Mouse (Mus musculus) G1E (cell line): ENCODE results near the gene Lamb2. TPM values are rescaled to one million over a fixed set of nuclear protein-coding genes. Genes with fewer than 3 reads are reported as not detected.
A peak's percentile ranks its signal among the peaks of the same experiment; 100 is the strongest.

Experiments
- ATAC-seq: 2 replicates; pipeline ENCODE4 v1.8.0; 2016; ENCODE audit warnings: mild to moderate bottlenecking; ENCODE audit not compliant: insufficient number of reproducible peaks, poor library complexity, low FRiP score, severe bottlenecking; ENCODE audit errors: extremely low read depth
- DNase-seq: peaks from one replicate; pipeline ENCODE4 v3.0.0; 2012; ENCODE audit warnings: low spot score
- H3K27me3 ChIP-seq: 2 replicates; pipeline ENCODE4 v1.6.1; 2012; ENCODE audit warnings: mild to moderate bottlenecking, low read length, inconsistent platforms; ENCODE audit not compliant: insufficient read depth
- H3K36me3 ChIP-seq: replicated peaks from 2 replicates; pipeline ENCODE3; 2012; ENCODE audit warnings: mild to moderate bottlenecking, inconsistent platforms
- H3K4me1 ChIP-seq: 2 replicates; pipeline ENCODE4 v1.6.1; 2012; ENCODE audit warnings: low read depth, low read length, inconsistent platforms, mixed read lengths; ENCODE audit not compliant: insufficient read depth
- H3K4me3 ChIP-seq: 2 replicates; pipeline ENCODE4 v1.5.1; 2012; ENCODE audit warnings: low read depth, mild to moderate bottlenecking, inconsistent platforms, low read length, moderate library complexity, mixed read lengths
- H3K9me3 ChIP-seq: replicated peaks from 2 replicates; pipeline ENCODE4 v1.6.1; 2012; ENCODE audit warnings: inconsistent platforms
- CTCF ChIP-seq: IDR thresholded peaks from 2 replicates; pipeline ENCODE4 v1.5.1; 2012; ENCODE audit warnings: low read depth, low read length, inconsistent platforms, mixed read lengths
- GATA1 ChIP-seq: IDR thresholded peaks from 2 replicates; pipeline ENCODE4 v1.6.1; 2012; ENCODE audit warnings: borderline replicate concordance, low read length, inconsistent platforms, mixed read lengths
- GATA2 ChIP-seq: IDR thresholded peaks from 2 replicates; pipeline ENCODE4 v1.6.1; 2012; ENCODE audit warnings: low read depth, low read length, inconsistent platforms, borderline replicate concordance
- POLR2AphosphoS5 ChIP-seq: IDR thresholded peaks from 2 replicates; pipeline ENCODE4 v1.6.1; 2012; ENCODE audit warnings: low read depth, low read length, inconsistent platforms; ENCODE audit not compliant: insufficient replicate concordance
- TAL1 ChIP-seq: conservative IDR thresholded peaks from 2 replicates; pipeline ENCODE4 v1.6.1; 2012; ENCODE audit warnings: low read depth, low read length, inconsistent platforms, mixed read lengths
- polyA plus RNA-seq: library from polyadenylated mRNA; stranded (reverse); fragments of >175 nt; gene quantifications from 2 replicates; pipeline ENCODE4 v1.2.3, GENCODE M21; 2012
- total RNA-seq, 2 experiments: library from RNA; stranded (forward) in 1 of 2; stranded (reverse) in 1 of 2; fragments of 200-1000 nt in 1 of 2; fragments of >200 nt in 1 of 2; fragmentation: Nextera tagmentation in 1 of 2; gene quantifications; 2 replicates each; pipeline ENCODE4 v1.2.3; 2014 to 2017

Gene Lamb2
- total and polyA plus RNA-seq, 3 experiments, result 0.07 to 0.15 (median 0.11) TPM

GRCm38 (mm10) chr9:108494146-108494825 lies 14.8 kb downstream of the Lamb2 start:
- Histone ChIP-seq H3K36me3 (peaks cover 75% of the 10 kb centered on the region), H3K4me3 (no peak overlapping the region), H3K4me1 (peaks cover 51% of the 10 kb centered on the region), H3K27me3 (no peaks in the 10 kb centered on the region), H3K9me3 (no peaks in the 10 kb centered on the region)
- no peak for TF ChIP-seq GATA2
- no peak for TF ChIP-seq POLR2AphosphoS5
- TF ChIP-seq TAL1, result no peak
- no peak for TF ChIP-seq GATA1
- no peak for TF ChIP-seq CTCF
- ATAC-seq (no peak), DNase-seq (no peak)

- no peak for TF ChIP-seq TAL1
- no peak for TF ChIP-seq GATA1
- no peak for TF ChIP-seq POLR2AphosphoS5
- TF ChIP-seq CTCF, result no peak
- TF ChIP-seq GATA2, result no peak
- H3K9me3 ChIP-seq, result no peaks in the 10 kb centered on the region
These were observed 15.4 kb downstream of the Lamb2 start for GRCm38 (mm10) chr9:108494905-108495304.

DNA sequence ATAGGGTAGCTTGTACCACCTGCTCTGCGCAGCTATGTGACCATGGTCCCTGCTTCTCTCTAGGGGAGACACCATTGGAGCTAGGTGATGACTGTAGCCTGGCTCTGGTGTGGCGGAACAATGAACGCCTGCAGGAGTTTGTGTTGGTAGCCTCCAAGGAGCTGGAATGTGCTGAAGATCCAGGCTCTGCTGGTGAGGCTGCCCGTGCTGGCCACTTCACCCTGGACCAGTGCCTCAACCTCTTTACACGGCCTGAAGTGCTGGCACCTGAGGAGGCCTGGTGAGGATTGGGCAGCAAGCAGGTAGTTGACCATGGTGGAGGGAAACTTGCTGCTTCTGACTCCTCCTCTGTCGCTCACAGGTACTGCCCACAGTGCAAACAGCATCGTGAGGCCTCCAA lies 19.7 kb downstream of the Lamb2 start:
- no peak for TF ChIP-seq POLR2AphosphoS5
- no peak for TF ChIP-seq GATA1
- TF ChIP-seq TAL1, result no peak
- TF ChIP-seq CTCF, result no peak
- TF ChIP-seq GATA2, result no peak

More at GRCm38 (mm10) chr9:108494905-108495304, 15.4 kb downstream of the Lamb2 start:
- no peak for ATAC-seq
- Histone ChIP-seq H3K27me3 (no peaks in the 10 kb centered on the region), H3K36me3 (peaks cover 81% of the 10 kb centered on the region), H3K4me3 (no peak overlapping the region), H3K4me1 (peaks cover 50% of the 10 kb centered on the region)
- no peak for DNase-seq

GRCm38 (mm10) chr9:108499943-108500342 lies 20.4 kb downstream of the Lamb2 start:
- no peaks in the 10 kb centered on the region for H3K9me3 ChIP-seq
- no peak for DNase-seq
- H3K27me3 ChIP-seq, result no peaks in the 10 kb centered on the region
- no peak for ATAC-seq
- TF ChIP-seq GATA1 (no peak), GATA2 (no peak), TAL1 (no peak)
- peaks cover 28% of the 10 kb centered on the region for H3K4me1 ChIP-seq
- H3K36me3 ChIP-seq, result peaks cover 95% of the 10 kb centered on the region
- no peak overlapping the region for H3K4me3 ChIP-seq

More for the DNA sequence above, 19.7 kb downstream of the Lamb2 start:
- Histone ChIP-seq H3K27me3 (no peaks in the 10 kb centered on the region), H3K36me3 (peaks cover 96% of the 10 kb centered on the region), H3K4me1 (peaks cover 31% of the 10 kb centered on the region), H3K9me3 (no peaks in the 10 kb centered on the region), H3K4me3 (no peak overlapping the region)
- no peak for ATAC-seq
- no peak for DNase-seq

DNA sequence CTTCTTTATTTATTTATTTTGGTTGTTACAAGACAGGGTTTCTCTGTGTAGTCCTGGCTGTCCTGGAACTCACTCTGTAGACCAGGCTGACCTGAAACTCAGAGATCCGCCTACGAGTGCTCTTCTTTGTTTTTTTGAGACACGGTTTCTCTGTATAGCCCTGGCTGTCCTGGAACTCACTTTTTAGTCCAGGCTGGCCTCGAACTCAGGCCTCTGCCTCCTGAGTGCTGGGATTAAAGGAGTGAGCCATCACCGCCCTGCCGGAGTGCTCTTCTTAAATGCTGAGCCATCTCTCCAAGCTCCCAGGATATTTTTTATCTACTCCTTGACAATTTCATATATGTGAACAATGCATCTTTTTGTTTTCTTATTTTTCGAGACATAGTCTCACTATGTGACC lies 27.4 kb downstream of the Lamb2 start:
- H3K27me3 ChIP-seq, result no peaks in the 10 kb centered on the region
- no peak overlapping the region for H3K4me3 ChIP-seq
- ATAC-seq (no peak), DNase-seq (no peak)
- H3K4me1 ChIP-seq, result peaks cover 24% of the 10 kb centered on the region
- no peak for TF ChIP-seq CTCF
- TF ChIP-seq TAL1, result no peak
- H3K36me3 ChIP-seq, result peaks cover 59% of the 10 kb centered on the region
- H3K9me3 ChIP-seq, result no peaks in the 10 kb centered on the region

DNA sequence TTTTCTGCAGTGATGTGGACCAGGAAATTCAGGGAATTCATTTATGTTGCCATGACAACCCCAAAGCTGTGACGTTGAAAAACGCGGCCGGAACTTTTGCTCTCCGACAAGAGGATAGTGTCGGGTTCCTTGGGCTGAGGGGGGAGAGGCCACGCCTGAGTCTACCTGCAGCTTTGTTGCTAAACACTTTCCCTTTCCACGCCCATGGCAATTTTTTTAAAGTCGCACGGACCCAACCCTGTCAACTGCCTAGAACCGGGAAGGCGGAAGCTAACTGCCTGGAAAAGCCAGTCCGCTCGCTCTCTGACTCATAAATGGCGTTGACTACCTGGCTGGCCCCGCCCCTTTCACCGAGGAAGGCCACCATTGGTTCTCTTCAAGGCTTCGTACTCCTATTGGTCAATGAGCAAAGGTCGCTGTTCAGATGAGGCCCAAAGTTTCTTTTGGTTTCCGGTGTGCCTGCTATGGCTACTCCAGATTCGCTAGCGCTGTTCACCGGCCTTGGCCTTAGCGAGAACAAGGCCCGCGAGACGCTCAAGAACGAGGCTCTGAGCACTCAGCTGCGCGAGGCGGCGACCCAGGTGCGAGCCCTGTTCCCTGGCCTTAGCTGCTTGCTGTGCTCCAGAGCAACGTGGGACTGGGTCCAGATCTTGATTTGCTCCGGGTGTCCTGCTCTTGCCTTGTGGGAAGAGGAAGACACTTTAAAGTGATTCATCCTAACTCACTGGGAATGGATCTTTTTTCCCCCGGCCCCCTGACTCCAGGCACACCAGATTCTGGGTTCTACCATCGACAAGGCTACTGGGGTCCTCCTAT lies 28.3 kb downstream of the Lamb2 start, which contains the start of gene Qars:
Gene Qars (plus strand): TSS at position 88 of the 816 bp plus-strand sequence.
- Histone ChIP-seq H3K4me3 (peak within 1 kb of the TSS; percentile 84), H3K36me3 (peaks cover 59% of the 10 kb centered on the region), H3K9me3 (no peaks in the 10 kb centered on the region), H3K4me1 (peaks cover 24% of the 10 kb centered on the region), H3K27me3 (no peaks in the 10 kb centered on the region)
- DNase-seq (peak; percentile 97), ATAC-seq (peak; percentile 97)
- TF ChIP-seq POLR2AphosphoS5 (0 out of 2 replicates have a peak, but pooled peaks have one; percentile 32), CTCF (no peak)
